Mouse (Mus musculus): ENCODE measurements around the gene Tmc4. TPM values are rescaled to one million over a fixed set of nuclear protein-coding genes. Genes with fewer than 3 reads are reported as not detected.

The Tmc4 gene
- polyA plus RNA-seq, 1 experiment from 2014 or later, result 6.7 TPM

DNA sequence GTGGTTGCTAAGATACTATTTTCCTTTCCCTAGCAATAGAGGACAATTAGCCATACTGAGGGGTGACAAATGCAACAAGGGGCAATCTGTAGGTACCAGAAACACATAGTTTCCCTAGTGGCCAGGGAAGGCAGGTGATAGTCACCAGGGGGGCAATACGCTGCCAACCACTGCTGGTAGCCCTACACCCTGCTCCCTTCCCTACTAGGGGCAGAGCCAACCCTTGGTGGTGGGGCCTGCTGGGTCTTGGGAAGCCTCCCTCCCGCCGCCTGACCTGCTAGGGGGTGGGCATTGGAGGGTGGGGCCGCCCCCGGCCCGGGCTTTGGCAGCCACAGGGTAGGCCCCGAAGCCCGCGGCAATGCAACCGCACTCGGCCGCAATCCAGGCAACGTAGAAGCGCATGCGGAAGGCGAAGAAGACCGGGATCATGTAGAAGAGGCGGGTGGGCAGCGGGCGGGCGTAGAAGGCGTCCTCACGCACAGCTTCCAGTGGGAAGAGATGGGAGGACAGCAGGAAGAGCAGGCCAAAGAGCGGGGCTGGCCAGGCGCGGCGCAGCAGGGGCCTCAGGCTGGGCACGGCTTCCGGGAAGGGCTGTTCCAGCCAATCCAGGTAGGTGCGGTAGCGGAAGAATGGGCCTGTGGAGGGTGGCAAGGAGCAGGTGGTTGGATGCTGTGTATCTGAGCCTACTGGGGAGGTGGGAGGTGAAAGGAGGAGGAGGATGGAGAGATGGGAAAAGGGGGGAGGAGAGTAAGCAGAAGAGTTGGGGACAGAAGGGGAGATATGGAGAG is 8.2 kb upstream of the Tmc4 start:
- Histone ChIP-seq H3K9me3 (replicated peaks) (no peaks in the 10 kb centered on the region), H3K27me3 (no peaks in the 10 kb centered on the region), H3K4me2 (replicated peaks) (no peak overlapping the region), H3K4me3 (no peak overlapping the region), H3K9ac (no peak overlapping the region; the same call in 1 of the 2 replicates), H3K4me1 (peaks cover 15% of the 10 kb centered on the region), H3K27ac (no peak overlapping the region), H3K36me3 (peaks cover 26% of the 10 kb centered on the region)
- no peak for ATAC-seq (ENCODE audit: low FRiP score)
- WGBS, result 85% methylated on average over 30 of the region's 31 CpGs

DNA sequence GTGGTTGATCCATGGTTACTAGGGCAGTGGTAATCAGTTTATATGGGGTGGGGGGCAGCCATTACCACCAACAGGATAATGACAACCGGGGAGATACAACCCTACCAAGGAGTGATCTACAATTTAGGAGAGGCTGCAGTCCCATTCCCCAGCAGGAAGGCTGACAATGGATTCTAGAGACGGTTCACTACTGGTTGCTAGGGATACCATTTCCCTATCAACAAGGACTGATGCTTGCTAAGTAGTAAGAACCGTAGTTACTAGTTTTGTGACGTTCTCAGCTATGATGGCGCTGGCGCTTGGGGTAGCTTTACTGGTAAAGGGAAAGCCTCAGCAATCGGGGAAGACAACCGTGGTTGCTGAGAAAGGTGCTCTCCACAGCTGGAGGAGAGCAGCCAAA is 7.3 kb upstream of the Tmc4 start:
- H3K4me2 ChIP-seq (replicated peaks), result no peak overlapping the region
- H3K9ac ChIP-seq, result no peak overlapping the region
- no peaks in the 10 kb centered on the region for H3K9me3 ChIP-seq (replicated peaks)
- H3K27me3 ChIP-seq, result no peaks in the 10 kb centered on the region
- ATAC-seq (ENCODE audit: low FRiP score), result no peak
- peaks cover 15% of the 10 kb centered on the region for H3K4me1 ChIP-seq
- 69% methylated on average over 8 of the region's 8 CpGs for WGBS
- no peak overlapping the region for H3K4me3 ChIP-seq
- peak overlapping the region; percentile 60 for H3K27ac ChIP-seq
- H3K36me3 ChIP-seq, result peaks cover 26% of the 10 kb centered on the region

- H3K9me3 ChIP-seq (replicated peaks), result no peaks in the 10 kb centered on the region
- H3K36me3 ChIP-seq, result peaks cover 26% of the 10 kb centered on the region
- H3K27me3 ChIP-seq, result no peaks in the 10 kb centered on the region
- H3K4me2 ChIP-seq (replicated peaks), result no peak overlapping the region
- peaks cover 15% of the 10 kb centered on the region for H3K4me1 ChIP-seq
- WGBS, result 64% methylated on average over 10 of the region's 10 CpGs
- peak overlapping the region; percentile 70 for H3K27ac ChIP-seq
- ATAC-seq (ENCODE audit: low FRiP score), result peak; percentile 75
- no peak overlapping the region for H3K4me3 ChIP-seq
- peak overlapping the region; percentile 14; the same call in 1 of the 2 replicates for H3K9ac ChIP-seq
Observed at GRCm38 (mm10) chr7:3683908-3684550, 6.7 kb upstream of the Tmc4 start.

- Histone ChIP-seq H3K9me3 (replicated peaks) (no peaks in the 10 kb centered on the region), H3K27ac (no peak overlapping the region), H3K9ac (no peak overlapping the region; the same call in 1 of the 2 replicates), H3K4me2 (replicated peaks) (no peak overlapping the region), H3K4me1 (no peaks in the 10 kb centered on the region), H3K27me3 (no peaks in the 10 kb centered on the region), H3K36me3 (no peaks in the 10 kb centered on the region), H3K4me3 (no peak overlapping the region)
- 86% methylated on average over 12 of the region's 12 CpGs for WGBS
- no peak for ATAC-seq (ENCODE audit: low FRiP score)
Observed at GRCm38 (mm10) chr7:3676371-3676770, 982 bp downstream of the Tmc4 start.

DNA sequence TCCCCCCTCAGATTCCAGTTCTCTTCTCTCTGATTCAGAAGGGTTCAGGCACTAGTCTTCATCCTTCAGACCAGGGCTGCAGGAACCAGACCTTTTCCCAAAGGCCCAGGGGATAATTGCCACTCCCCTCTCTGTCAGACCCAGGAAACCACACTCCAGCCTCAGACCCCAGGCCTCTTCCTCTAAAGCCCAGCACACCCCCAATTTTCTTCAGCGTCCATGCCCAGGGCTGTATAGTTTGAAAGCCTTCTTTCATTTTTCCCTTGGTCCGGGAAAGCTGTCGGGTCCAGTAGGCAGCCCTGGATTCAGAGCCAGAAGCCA is 2.2 kb downstream of the Tmc4 start:
- Histone ChIP-seq H3K4me2 (replicated peaks) (no peak overlapping the region), H3K27me3 (no peaks in the 10 kb centered on the region), H3K4me3 (no peak overlapping the region), H3K36me3 (no peaks in the 10 kb centered on the region), H3K9ac (no peak overlapping the region), H3K27ac (no peak overlapping the region), H3K4me1 (no peaks in the 10 kb centered on the region), H3K9me3 (replicated peaks) (no peaks in the 10 kb centered on the region)
- WGBS, result 75% methylated on average over 3 of the region's 3 CpGs
- ATAC-seq (ENCODE audit: low FRiP score), result peak; percentile 11

- WGBS, result 69% methylated on average over 10 of the region's 10 CpGs
Observed at GRCm38 (mm10) chr7:3674507-3675227, 2.7 kb downstream of the Tmc4 start.

DNA sequence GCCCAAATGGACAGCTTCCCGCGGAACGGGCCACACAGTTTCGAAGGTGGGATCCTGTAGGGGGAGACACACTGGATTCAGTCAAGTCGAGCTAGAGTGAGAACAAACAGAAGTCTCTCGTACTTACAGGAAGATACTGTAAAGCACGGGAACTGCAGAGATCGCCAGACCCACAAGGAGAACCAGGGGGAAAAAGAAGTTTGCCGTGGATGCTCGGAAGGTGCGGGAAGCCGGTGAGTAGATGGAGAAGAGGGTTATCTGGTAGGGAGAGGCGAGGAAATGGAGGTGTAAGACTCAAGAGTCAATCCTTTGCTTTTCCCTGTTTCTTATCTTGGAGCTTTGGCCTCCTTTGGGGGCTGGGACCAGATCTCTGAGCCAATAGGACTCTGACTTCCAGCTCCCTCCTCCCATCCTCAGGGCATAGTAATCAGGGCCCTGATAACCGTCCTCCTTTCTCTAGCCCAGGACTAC is 10.4 kb downstream of the Tmc4 start:
- H3K9me3 ChIP-seq (replicated peaks), result no peaks in the 10 kb centered on the region
- WGBS, result 19% methylated on average over 14 of the region's 14 CpGs
- no peaks in the 10 kb centered on the region for H3K27me3 ChIP-seq
- no peak overlapping the region for H3K27ac ChIP-seq
- peak overlapping the region; percentile 6; the same call in 1 of the 2 replicates for H3K4me2 ChIP-seq (replicated peaks)
- no peak for ATAC-seq (ENCODE audit: low FRiP score)
- no peak overlapping the region; the same call in 1 of the 2 replicates for H3K9ac ChIP-seq
- no peak overlapping the region for H3K4me3 ChIP-seq
- H3K4me1 ChIP-seq, result peaks cover 20% of the 10 kb centered on the region
- H3K36me3 ChIP-seq, result peaks cover 14% of the 10 kb centered on the region

More at GRCm38 (mm10) chr7:3674507-3675227, 2.7 kb downstream of the Tmc4 start:
- Histone ChIP-seq H3K9ac (no peak overlapping the region), H3K27me3 (no peaks in the 10 kb centered on the region), H3K4me1 (no peaks in the 10 kb centered on the region), H3K27ac (no peak overlapping the region), H3K36me3 (no peaks in the 10 kb centered on the region), H3K4me3 (no peak overlapping the region), H3K9me3 (replicated peaks) (no peaks in the 10 kb centered on the region), H3K4me2 (replicated peaks) (no peak overlapping the region)
- ATAC-seq (ENCODE audit: low FRiP score), result peak; percentile 87

- H3K4me1 ChIP-seq, result peaks cover 20% of the 10 kb centered on the region
- ATAC-seq (ENCODE audit: low FRiP score), result peak; percentile 99
- H3K4me3 ChIP-seq, result peak within 1 kb of the TSS; percentile 71
- H3K27ac ChIP-seq, result peak within 1 kb of the TSS; percentile 85
- H3K27me3 ChIP-seq, result no peaks in the 10 kb centered on the region
- H3K4me2 ChIP-seq (replicated peaks), result peak within 1 kb of the TSS; percentile 77
- no peaks in the 10 kb centered on the region for H3K9me3 ChIP-seq (replicated peaks)
- peaks cover 28% of the 10 kb centered on the region for H3K36me3 ChIP-seq
- peak within 1 kb of the TSS; percentile 76 for H3K9ac ChIP-seq
- WGBS, result 5% methylated on average over 45 of the region's 45 CpGs
Observed at GRCm38 (mm10) chr7:3665215-3666114, 11.9 kb downstream of the Tmc4 start, which contains the start of gene Leng1. Gene Leng1 (minus strand): TSS chr7:3665840.

DNA sequence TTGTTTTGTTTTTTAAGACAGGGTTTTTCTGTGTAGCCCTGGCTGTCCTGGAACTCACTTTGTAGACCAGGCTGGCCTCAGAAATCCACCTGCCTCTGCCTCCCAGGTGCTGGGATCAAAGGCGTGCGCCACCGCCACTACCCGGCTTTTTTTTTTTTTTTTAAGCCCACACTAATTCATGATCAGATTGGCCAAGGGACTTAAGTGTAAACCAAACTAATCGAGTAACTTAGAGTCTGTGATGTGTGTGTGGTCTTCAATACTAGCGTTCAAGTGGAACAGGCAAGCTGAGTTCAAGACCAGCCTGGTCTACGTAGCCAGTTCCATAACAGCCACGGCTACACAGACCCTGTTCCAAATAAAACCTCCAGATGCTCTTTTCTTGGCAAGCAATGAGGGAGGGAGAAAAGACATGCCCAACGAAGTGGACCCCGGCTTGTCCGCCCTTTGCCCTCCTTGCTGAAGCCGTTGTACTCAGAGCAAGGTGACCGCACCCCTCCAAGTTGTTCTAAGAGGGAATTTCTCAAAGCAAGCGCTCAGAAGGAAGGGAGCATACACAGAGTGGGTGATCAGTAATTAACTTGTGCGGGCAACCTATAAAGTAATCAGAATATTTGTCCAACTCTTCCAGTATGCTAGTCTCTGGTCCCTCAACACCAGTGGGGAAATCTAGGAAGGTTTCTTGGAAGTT is 12.7 kb downstream of the Tmc4 start:
- H3K9ac ChIP-seq, result peak overlapping the region; percentile 76
- peak overlapping the region; percentile 84 for H3K27ac ChIP-seq
- ATAC-seq (ENCODE audit: low FRiP score), result peak; percentile 59
- peak overlapping the region; percentile 71 for H3K4me3 ChIP-seq
- H3K36me3 ChIP-seq, result peaks cover 36% of the 10 kb centered on the region
- peaks cover 20% of the 10 kb centered on the region for H3K4me1 ChIP-seq
- H3K9me3 ChIP-seq (replicated peaks), result no peaks in the 10 kb centered on the region
- no peaks in the 10 kb centered on the region for H3K27me3 ChIP-seq
- 36% methylated on average over 15 of the region's 15 CpGs for WGBS
- peak overlapping the region; percentile 77 for H3K4me2 ChIP-seq (replicated peaks)

- WGBS, result 94% methylated on average over 14 of the region's 14 CpGs
- Histone ChIP-seq H3K9me3 (replicated peaks) (no peaks in the 10 kb centered on the region), H3K27me3 (no peaks in the 10 kb centered on the region), H3K9ac (no peak overlapping the region), H3K4me2 (replicated peaks) (no peak overlapping the region), H3K36me3 (peaks cover 97% of the 10 kb centered on the region), H3K4me3 (no peak overlapping the region), H3K27ac (no peak overlapping the region), H3K4me1 (peaks cover 4% of the 10 kb centered on the region)
- no peak for ATAC-seq (ENCODE audit: low FRiP score)
Observed at GRCm38 (mm10) chr7:3658578-3658977, 18.8 kb downstream of the Tmc4 start.

DNA sequence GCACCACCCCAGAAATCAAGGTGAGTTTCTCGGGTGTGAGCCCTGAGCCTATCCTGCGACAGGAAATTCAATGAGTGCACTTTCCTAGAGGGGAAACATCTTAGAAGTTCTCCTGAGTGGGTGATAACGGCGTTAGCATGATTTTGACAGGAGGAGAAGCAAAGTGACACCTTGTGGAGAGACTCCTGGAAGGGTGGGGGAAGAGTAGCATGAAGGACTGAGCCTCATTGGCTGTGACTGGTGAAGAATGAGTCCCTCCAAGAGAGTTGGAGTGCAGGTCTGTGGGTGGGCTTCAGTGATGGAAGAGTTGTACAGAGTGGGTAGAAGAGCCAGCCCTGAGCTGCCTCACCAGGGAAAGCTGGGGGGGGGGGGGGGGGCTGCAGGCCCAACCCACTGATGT is 20.4 kb downstream of the Tmc4 start:
- no peak overlapping the region for H3K4me2 ChIP-seq (replicated peaks)
- no peak for ATAC-seq (ENCODE audit: low FRiP score)
- no peaks in the 10 kb centered on the region for H3K9me3 ChIP-seq (replicated peaks)
- H3K9ac ChIP-seq, result no peak overlapping the region
- no peak overlapping the region for H3K27ac ChIP-seq
- WGBS, result 86% methylated on average over 4 of the region's 4 CpGs
- no peaks in the 10 kb centered on the region for H3K4me1 ChIP-seq
- no peak overlapping the region for H3K4me3 ChIP-seq
- no peaks in the 10 kb centered on the region for H3K27me3 ChIP-seq
- H3K36me3 ChIP-seq, result peaks cover 99% of the 10 kb centered on the region
